In genomic region chr3:87243654-87244053, GRCm38 (mm10) we compare ENCODE assay signal across 9 mouse cellular contexts. TPM values are rescaled to one million over a fixed set of nuclear protein-coding genes. Genes with fewer than 3 reads are reported as not detected.
DNase-seq lines count a peak whose midpoint lies in the region; TF ChIP-seq lines count a peak whose summit lies in the region.
"Had no signal": no experiment of that assay in that cellular context is flagged by ENCODE, and none has a peak within 500 bp of the region (broad histone marks: within the 10 kb centered on the region; RNA-seq: fewer than 3 reads in every experiment).

No protein-coding gene starts in this region.

- H3K4me1 ChIP-seq in thymus, adult 2 months (replicated peaks; ENCODE audit: control insufficient read depth, insufficient read depth, low read length): no peaks in the 10 kb centered on the region

- no peak for TF ChIP-seq POLR2A in thymus, adult 2 months (IDR thresholded peaks at IDR 0.05; ENCODE audit: control insufficient read depth, extremely low read depth, insufficient read depth, low read length, poor library complexity)

- H3K36me3 ChIP-seq in thymus, adult 2 months (ENCODE audit: control insufficient read depth, insufficient read depth, low read length): no peaks in the 10 kb centered on the region
- H3K36me3 ChIP-seq in splenic B cell, adult 2 months (ENCODE audit: control insufficient read depth, insufficient read depth, low read length, poor library complexity, severe bottlenecking): no peaks in the 10 kb centered on the region
- H3K36me3 ChIP-seq: G1E had no signal

- 2% methylated on average over 2 of the region's 2 CpGs for WGBS in thymus, adult 2 months

- peak; percentile 1 for DNase-seq in cerebellum, adult 11 months
- no peak for DNase-seq in cerebellum, adult 11-12 months
- peak; percentile 4 for DNase-seq in thymus, adult 2 months
- no peak for DNase-seq in thymus, adult 18-20 months
- peak; percentile 19 for DNase-seq in fibroblast of lung, adult 2 months (ENCODE audit: low read depth)
- peak; percentile 48 for DNase-seq in kidney, postnatal 10 days
- DNase-seq in lung, postnatal 25 days (ENCODE audit: low spot score): peak; percentile 54
- DNase-seq in splenic B cell, adult 2 months (ENCODE audit: low read depth, low spot score): peak; percentile 75

- H3K4me3 ChIP-seq in thymus, adult 2 months (ENCODE audit: control insufficient read depth, insufficient read depth, low read length): no peak overlapping the region

- no peak for TF ChIP-seq CTCF in thymus, adult 2 months (IDR thresholded peaks at IDR 0.05; ENCODE audit: borderline replicate concordance, control insufficient read depth, extremely low read depth, insufficient read depth, low read length, poor library complexity)

- no peak overlapping the region for H3K27ac ChIP-seq in thymus, adult 2 months (ENCODE audit: control insufficient read depth, insufficient read depth, low read length)

- H3K27me3 ChIP-seq in thymus, adult 2 months (ENCODE audit: control insufficient read depth, insufficient read depth, low read length): no peaks in the 10 kb centered on the region
- no peaks in the 10 kb centered on the region; the same call in 1 of the 2 replicates for H3K27me3 ChIP-seq in splenic B cell, adult 2 months (ENCODE audit: control insufficient read depth, insufficient read depth, low read length, poor library complexity, severe bottlenecking)

RNA-seq across cellular contexts. Expression of gene Fcrls, which starts 19.9 kb away (rescaled TPM):
- 0.91 and 1.6 TPM in 2 replicates for polyA plus RNA-seq in thymus, adult 2 months (2012; rRNA removed)
- polyA plus RNA-seq: G1E had no signal

Comparison
In these comparisons a context has a peak if more than half of its experiments do, and no peak if none do; other contexts are left out.
1. DNase-seq: peak in cerebellum, adult 11 months (single experiment), thymus, adult 2 months (single experiment), fibroblast of lung, adult 2 months (single experiment), kidney, postnatal 10 days (single experiment), lung, postnatal 25 days (single experiment) and splenic B cell, adult 2 months (single experiment); none in cerebellum, adult 11-12 months (single experiment) and thymus, adult 18-20 months (0 of 2).